Mouse (Mus musculus): Measurements from ENCODE around the gene Zfp654.

DNA sequence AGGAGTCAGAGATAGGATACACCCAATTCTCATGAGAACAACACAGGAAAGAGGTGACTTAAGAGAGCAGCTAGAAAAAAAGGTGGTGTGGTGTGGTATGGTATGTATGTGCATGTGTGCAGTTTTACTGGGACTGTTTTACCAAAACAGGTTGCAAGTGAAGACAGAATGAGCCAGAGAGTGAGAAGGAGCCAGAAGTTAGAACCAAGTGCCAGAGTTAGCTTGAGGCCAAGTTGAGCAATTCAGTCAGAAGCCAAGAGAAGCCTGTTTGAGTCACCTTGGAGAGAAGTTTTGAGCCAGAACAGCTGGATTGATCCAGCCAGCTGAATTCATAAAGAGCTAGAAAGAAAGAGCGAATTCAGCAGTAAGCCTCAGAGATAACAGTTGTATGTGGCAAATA is 75.9 kb downstream of the Zfp654 start:
- TF ChIP-seq CHD2 (IDR thresholded peaks at IDR 0.05; ENCODE audit: low read depth, low read length): no peak
- no peak for TF ChIP-seq ZNF384 (IDR thresholded peaks at IDR 0.05; ENCODE audit: low read depth, low read length)
